Mouse (Mus musculus) hindbrain, embryonic 11.5 days (tissue): ENCODE data around the gene Srrd. TPM values are rescaled to one million over a fixed set of nuclear protein-coding genes. Genes with fewer than 3 reads are reported as not detected.

Experiments used
- ATAC-seq: fragments of 200-750 bp; cut with Nextera tagmentation; 2 replicates; pipeline ENCODE4 v1.8.0; 2017; ENCODE audit warnings: mild to moderate bottlenecking, moderate TSS enrichment, moderate library complexity; ENCODE audit not compliant: low FRiP score
- DNase-seq: peaks from one replicate; pipeline ENCODE4 v3.0.0-alpha.2; 2015; ENCODE audit warnings: low spot score
- H3K27ac ChIP-seq: fragments of 300-500 bp; sonication (generic); 2 replicates; pipeline ENCODE4 v1.5.1; 2014; ENCODE audit warnings: mild to moderate bottlenecking, low read depth, low read length
- H3K27me3 ChIP-seq: fragments of 300-500 bp; sonication (generic); 2 replicates; pipeline ENCODE4 v1.6.1; 2014; ENCODE audit warnings: mild to moderate bottlenecking, low read length, moderate library complexity, mixed read lengths; ENCODE audit not compliant: control insufficient read depth, insufficient read depth
- H3K36me3 ChIP-seq: fragments of 300-500 bp; sonication (generic); 2 replicates; pipeline ENCODE4 v1.6.1; 2014; ENCODE audit warnings: mild to moderate bottlenecking, low read length, moderate library complexity, mixed read lengths; ENCODE audit not compliant: control insufficient read depth, insufficient read depth
- H3K4me1 ChIP-seq: fragments of 300-500 bp; sonication (generic); replicated peaks from 2 replicates; pipeline ENCODE4 v1.6.1; 2014; ENCODE audit warnings: low read length, mixed read lengths; ENCODE audit not compliant: control insufficient read depth, insufficient read depth
- H3K4me2 ChIP-seq: fragments of 300-500 bp; sonication (generic); replicated peaks from 2 replicates; pipeline ENCODE4 v1.6.1; 2014; ENCODE audit warnings: mild to moderate bottlenecking, low read depth, low read length
- H3K4me3 ChIP-seq: fragments of 300-500 bp; sonication (generic); 2 replicates; pipeline ENCODE4 v1.5.1; 2014; ENCODE audit warnings: low read depth, low read length
- H3K9ac ChIP-seq: fragments of 300-500 bp; sonication (generic); 2 replicates; pipeline ENCODE4 v1.6.1; 2014; ENCODE audit warnings: low read depth, low read length
- H3K9me3 ChIP-seq: fragments of 300-500 bp; sonication (generic); 2 replicates; pipeline ENCODE4 v1.6.1; 2016; ENCODE audit warnings: low read length; ENCODE audit not compliant: control insufficient read depth
- WGBS: fragments of 180-500 bp; shearing (Covaris S2); extraction: QIAGEN DNeasy Blood & Tissue Kit; methylation state at CpG from one replicate; pipeline ENCODE4 v1.1.7; 2014; 5-methylcytosine and 5-hydroxymethylcytosine counted together
- polyA plus RNA-seq: library from polyadenylated mRNA; unstranded; fragments of >200 nt; fragmentation: Nextera tagmentation; extraction: Ambion mirVana; gene quantifications from 2 replicates; pipeline ENCODE4 v1.2.1, GENCODE M21; 2014

Gene Srrd
- polyA plus RNA-seq, 1 experiment from 2014 or later, result 49.8 TPM

DNA sequence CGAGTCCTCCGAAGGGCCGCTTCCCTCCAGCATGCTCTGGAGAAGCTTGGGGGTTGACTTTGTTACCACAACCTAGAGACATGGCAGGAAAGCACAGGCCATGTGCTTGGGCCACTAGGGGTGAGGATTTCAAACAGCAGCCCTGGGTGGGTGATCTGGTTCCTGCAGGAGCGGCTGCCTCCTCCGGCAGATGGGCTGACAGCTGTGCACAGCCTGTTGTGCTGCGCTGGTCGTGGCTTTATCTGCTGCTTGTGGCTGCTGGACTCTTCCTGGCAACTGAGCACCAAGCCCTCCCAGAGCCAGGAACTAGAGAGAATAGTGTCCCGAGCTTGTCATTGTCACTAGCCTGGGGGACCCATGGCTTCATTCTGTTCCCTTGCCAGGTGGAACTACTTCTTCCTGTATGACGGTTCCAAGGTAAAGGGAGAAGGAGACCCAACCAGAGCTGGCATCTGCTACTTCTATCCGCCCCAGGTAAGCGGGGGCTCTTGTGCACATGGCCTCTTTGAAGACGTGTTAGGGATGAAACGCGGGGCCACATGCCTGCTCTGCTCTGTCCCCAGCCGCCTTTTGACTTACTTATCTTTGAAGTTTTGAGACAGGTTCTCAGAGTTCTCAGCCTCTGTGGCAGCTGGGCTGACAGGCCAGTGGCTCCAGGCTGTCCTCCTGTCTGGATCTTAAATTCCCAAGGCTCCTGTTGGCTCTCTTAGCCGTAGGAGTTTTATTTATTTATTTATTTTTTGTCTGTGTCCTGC, 3.5 kb upstream of the Srrd start:
- peaks cover 8% of the 10 kb centered on the region for H3K4me1 ChIP-seq
- no peak overlapping the region for H3K27ac ChIP-seq
- no peaks in the 10 kb centered on the region for H3K27me3 ChIP-seq
- no peak for DNase-seq
- H3K9ac ChIP-seq, result no peak overlapping the region
- ATAC-seq, result no peak
- 0 out of 2 replicates have a peak, but pooled peaks cover 2% of the 10 kb centered on the region for H3K36me3 ChIP-seq
- 85% methylated on average over 16 of the region's 16 CpGs for WGBS
- no peak overlapping the region for H3K4me3 ChIP-seq
- H3K4me2 ChIP-seq, result no peak overlapping the region
- no peaks in the 10 kb centered on the region for H3K9me3 ChIP-seq

DNA sequence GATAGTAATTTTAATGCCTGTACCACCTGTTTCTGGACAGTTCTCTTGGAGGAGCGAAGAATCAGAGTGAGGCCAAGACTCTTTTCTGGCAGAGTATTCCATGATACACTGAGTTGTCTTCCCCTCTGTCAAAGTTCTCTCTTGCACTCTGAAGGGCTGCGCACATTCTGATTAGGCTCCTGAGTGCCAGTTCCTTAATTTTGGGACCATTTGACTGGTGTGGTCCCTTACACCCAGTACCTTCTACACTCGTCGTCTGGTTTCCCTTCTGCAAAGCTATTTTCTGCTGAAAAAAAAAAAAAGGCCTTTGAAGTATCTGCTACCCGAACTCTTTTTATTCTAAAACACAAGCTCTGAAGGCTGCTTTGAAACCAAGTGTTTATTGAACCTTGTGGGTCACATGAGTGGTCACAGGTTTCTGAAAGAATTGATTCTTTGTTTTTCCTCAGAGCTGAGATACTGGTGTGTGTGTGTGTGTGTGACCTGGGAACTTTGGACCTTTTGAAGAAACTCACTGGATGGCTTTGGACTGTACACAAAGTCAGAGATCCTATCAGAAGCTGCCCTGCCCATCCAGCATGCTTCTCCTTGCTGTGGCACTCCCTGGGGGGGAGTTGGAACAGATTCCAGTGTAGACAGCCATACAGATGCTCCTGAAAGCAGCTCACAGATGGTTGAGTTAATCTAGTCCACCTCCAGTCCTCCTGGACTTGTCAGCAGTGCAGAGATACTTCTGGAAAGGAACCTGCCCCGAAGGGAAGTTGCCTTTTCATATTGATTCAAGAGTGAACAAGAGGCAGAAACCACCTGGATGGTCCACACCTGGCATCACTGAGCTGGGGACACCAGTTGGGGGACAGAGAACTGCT, 1.5 kb upstream of the Srrd start:
- no peak overlapping the region for H3K4me2 ChIP-seq
- no peak overlapping the region for H3K4me3 ChIP-seq
- 81% methylated on average over 6 of the region's 6 CpGs for WGBS
- DNase-seq (no peak), ATAC-seq (no peak)
- H3K27ac ChIP-seq, result no peak overlapping the region
- H3K4me1 ChIP-seq, result peaks cover 8% of the 10 kb centered on the region
- H3K27me3 ChIP-seq, result no peaks in the 10 kb centered on the region
- no peaks in the 10 kb centered on the region for H3K9me3 ChIP-seq
- H3K36me3 ChIP-seq, result no peaks in the 10 kb centered on the region
- no peak overlapping the region for H3K9ac ChIP-seq

DNA sequence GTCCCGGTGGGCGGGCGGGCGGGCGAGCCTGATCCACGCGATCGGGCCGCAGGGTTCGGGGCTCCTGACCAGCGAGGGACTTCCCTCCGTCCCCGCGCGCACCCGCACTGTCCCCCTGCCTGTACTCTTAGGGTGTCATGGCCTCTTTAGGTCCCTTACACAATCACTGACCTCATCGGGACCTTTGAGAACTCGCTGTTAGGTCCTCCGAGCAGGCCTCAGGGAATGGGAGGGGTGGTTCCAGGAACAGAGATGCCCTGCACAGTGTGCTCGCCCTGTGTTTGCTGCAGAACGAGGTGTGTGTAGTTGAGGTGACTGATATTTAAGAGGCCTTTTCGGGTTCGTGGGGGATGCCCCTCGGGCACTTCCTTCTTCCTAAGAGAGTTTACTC, 360 bp upstream of the Srrd start:
- Histone ChIP-seq H3K4me1 (peaks cover 8% of the 10 kb centered on the region), H3K4me2 (peak overlapping the region; percentile 73), H3K4me3 (peak overlapping the region; percentile 90), H3K36me3 (0 out of 2 replicates have a peak, but pooled peaks cover 2% of the 10 kb centered on the region), H3K27ac (no peak overlapping the region), H3K9ac (peak overlapping the region; percentile 67), H3K9me3 (no peaks in the 10 kb centered on the region), H3K27me3 (no peaks in the 10 kb centered on the region)
- peak; percentile 75 for ATAC-seq
- whole genome bisulfite sequencing, result 2% methylated on average over 24 of the region's 24 CpGs
- peak; percentile 61 for DNase-seq

DNA sequence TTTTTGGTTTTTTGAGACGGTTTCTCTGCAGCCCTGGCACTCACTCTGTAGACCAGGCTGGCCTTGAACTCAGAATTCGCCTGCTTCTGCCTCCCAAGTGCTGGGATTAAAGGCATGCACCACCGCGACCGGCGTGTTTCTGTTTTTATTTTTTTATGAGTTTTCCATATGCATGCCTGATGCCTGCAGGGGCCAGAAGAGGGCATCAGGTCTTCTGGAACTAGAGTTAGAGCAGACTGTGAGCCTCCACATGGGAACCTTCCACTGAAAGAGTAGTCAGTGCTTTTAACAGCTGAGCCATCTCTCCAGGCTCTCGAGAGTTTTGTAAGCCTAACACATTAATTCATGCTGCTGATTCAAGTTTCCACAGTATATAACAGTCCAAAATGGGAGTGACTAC, 3.6 kb downstream of the Srrd start:
- DNase-seq, result no peak
- H3K4me3 ChIP-seq, result no peak overlapping the region
- peaks cover 5% of the 10 kb centered on the region for H3K36me3 ChIP-seq
- no peaks in the 10 kb centered on the region for H3K27me3 ChIP-seq
- no peaks in the 10 kb centered on the region for H3K9me3 ChIP-seq
- peaks cover 8% of the 10 kb centered on the region for H3K4me1 ChIP-seq
- ATAC-seq, result no peak
- no peak overlapping the region for H3K27ac ChIP-seq
- WGBS, result 71% methylated on average over 7 of the region's 7 CpGs
- no peak overlapping the region for H3K4me2 ChIP-seq
- H3K9ac ChIP-seq, result no peak overlapping the region

DNA sequence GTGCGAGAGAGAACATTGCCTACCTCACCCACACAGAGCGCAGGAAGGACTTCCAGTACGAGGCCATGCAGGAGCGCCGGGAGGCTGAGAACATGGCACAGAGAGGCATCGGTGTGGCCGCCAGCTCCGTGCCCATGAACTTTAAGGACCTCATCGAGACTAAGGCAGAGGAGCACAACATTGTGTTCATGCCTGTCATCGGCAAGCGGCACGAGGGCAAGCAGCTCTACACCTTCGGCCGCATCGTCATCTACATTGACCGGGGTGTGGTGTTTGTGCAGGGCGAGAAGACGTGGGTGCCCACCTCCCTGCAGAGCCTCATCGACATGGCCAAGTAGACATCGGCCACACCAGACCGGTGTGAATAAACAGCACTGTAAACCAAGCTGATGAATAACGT, 5.8 kb downstream of the Srrd start:
- H3K9me3 ChIP-seq, result no peaks in the 10 kb centered on the region
- H3K4me1 ChIP-seq, result peaks cover 2% of the 10 kb centered on the region; the same call in 1 of the 2 replicates
- H3K36me3 ChIP-seq, result peaks cover 8% of the 10 kb centered on the region
- ATAC-seq (no peak), DNase-seq (no peak)
- no peak overlapping the region for H3K27ac ChIP-seq
- WGBS, result 98% methylated on average over 22 of the region's 22 CpGs
- H3K9ac ChIP-seq, result no peak overlapping the region
- no peak overlapping the region for H3K4me2 ChIP-seq
- H3K27me3 ChIP-seq, result no peaks in the 10 kb centered on the region
- no peak overlapping the region for H3K4me3 ChIP-seq

DNA sequence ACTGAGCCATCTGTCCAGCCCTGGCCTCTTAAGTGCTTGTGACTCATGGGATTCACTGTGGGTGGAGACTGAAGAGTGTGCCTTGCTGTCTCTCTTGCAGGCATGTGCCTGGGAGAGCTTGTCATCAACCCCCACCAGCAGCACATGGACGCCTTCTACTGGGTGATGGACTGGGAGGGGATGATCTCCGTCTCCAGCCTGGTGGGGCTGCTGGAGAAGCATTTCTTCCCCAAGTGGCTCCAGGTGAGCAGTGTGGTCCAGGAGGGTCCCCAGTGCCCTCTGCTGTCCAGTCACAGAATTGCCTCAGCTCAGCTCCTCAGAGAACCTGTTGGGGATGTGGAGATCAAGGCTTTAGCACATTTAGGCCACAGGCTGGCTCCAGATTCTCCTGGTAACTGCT, 7.4 kb downstream of the Srrd start:
- no peak overlapping the region for H3K9ac ChIP-seq
- ATAC-seq (no peak), DNase-seq (peak; percentile 63)
- no peak overlapping the region for H3K4me2 ChIP-seq
- H3K4me1 ChIP-seq, result no peaks in the 10 kb centered on the region
- peaks cover 15% of the 10 kb centered on the region for H3K36me3 ChIP-seq
- H3K4me3 ChIP-seq, result no peak overlapping the region
- H3K27ac ChIP-seq, result no peak overlapping the region
- no peaks in the 10 kb centered on the region for H3K9me3 ChIP-seq
- WGBS, result 21% methylated on average over 2 of the region's 2 CpGs
- no peaks in the 10 kb centered on the region for H3K27me3 ChIP-seq

DNA sequence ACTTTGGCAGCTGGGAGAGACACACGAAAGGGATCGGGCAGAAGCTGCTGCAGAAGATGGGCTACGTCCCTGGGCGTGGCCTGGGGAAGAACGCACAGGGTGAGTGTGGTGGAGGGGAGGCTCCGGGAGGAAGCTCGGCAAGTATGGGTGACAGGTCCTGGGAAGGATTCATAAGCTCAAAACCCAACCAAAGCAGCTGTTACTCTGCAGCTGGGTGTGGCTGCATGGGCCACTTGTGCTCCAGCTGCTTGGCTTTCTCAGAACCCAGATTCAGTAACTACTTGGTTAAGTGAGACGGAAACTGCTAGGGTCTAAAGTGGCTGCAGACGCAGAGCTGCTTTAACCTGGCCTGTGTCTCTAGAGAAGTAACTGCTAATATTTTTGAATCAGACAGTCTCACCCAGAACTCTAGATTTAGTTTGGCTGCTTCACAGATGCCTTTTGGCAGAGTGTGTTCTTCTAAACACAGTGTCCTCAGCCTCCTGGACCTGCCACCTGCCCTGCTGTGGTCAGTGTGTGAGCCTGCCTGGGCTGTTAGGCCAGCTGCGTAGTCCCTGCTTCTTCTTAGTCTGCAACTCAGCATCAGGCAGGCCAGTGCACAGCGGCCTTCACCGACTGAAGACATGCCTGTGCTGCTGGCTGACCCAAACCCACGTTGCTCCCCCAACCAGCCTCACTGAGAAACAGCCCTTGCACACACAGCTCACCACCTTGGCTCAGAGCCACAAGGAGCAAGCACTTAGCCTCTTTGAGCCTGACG, 12.9 kb downstream of the Srrd start:
- Histone ChIP-seq H3K9me3 (no peaks in the 10 kb centered on the region), H3K27ac (no peak overlapping the region), H3K27me3 (no peaks in the 10 kb centered on the region), H3K4me1 (no peaks in the 10 kb centered on the region), H3K4me2 (no peak overlapping the region), H3K4me3 (no peak overlapping the region), H3K36me3 (peaks cover 22% of the 10 kb centered on the region), H3K9ac (no peak overlapping the region)
- ATAC-seq (no peak), DNase-seq (no peak)
- WGBS, result 96% methylated on average over 14 of the region's 14 CpGs

DNA sequence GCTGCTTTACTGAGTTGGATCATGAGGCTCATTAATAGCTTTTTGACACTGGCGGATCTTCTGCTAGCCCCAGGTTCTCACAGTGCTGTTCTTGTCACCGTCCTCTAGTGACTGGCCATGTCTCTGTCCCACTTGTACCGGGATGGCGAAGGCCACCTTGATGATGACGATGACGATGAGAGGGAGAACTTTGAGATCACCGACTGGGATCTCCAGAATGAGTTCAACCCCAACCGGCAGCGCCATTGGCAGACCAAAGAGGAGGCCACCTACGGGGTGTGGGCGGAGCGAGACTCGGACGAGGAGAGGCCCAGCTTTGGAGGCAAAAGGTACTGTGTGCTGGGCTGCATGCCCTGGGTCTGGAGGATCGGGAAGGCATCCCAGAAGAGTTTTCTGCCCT, 15.0 kb downstream of the Srrd start:
- Histone ChIP-seq H3K27me3 (no peaks in the 10 kb centered on the region), H3K27ac (no peak overlapping the region), H3K4me1 (no peaks in the 10 kb centered on the region), H3K4me2 (no peak overlapping the region), H3K9me3 (no peaks in the 10 kb centered on the region), H3K9ac (no peak overlapping the region), H3K36me3 (peaks cover 16% of the 10 kb centered on the region; the same call in 1 of the 2 replicates), H3K4me3 (no peak overlapping the region)
- ATAC-seq (no peak), DNase-seq (no peak)
- WGBS, result 94% methylated on average over 15 of the region's 15 CpGs
